Mouse (Mus musculus) adrenal gland, postnatal 4 days (tissue): ENCODE data around the gene Rilpl1. TPM values are rescaled to one million over a fixed set of nuclear protein-coding genes. Genes with fewer than 3 reads are reported as not detected.
"Not testable (repeated sequence)": the region's sequence is repeated elsewhere in the genome, so short reads cannot be mapped to it uniquely, and the experiment has no call there.

Experiments used
- DNase-seq, 2 experiments: peaks; one replicate each; pipeline ENCODE4 v3.0.0; 2021 to 2022; ENCODE audit warnings: low spot score in 2 of 2, mixed read lengths in 2 of 2
- total RNA-seq, 2 experiments: library from RNA; stranded (reverse); gene quantifications; 2 replicates each; pipeline ENCODE4 v1.2.3; 2021

Gene Rilpl1
- total RNA-seq, 2 experiments from 2014 or later, result 23.0 TPM

GRCm38 (mm10) chr5:124531583-124531930 lies 366 bp upstream of the Rilpl1 start:
- no peak for DNase-seq

GRCm38 (mm10) chr5:124529697-124530096 lies 1.5 kb downstream of the Rilpl1 start:
- no peak for DNase-seq

- no peak for DNase-seq
Observed at GRCm38 (mm10) chr5:124529191-124529651, 2.0 kb downstream of the Rilpl1 start.

- no peak for DNase-seq
Observed at GRCm38 (mm10) chr5:124528791-124529190, 2.4 kb downstream of the Rilpl1 start.

GRCm38 (mm10) chr5:124528351-124528750 lies 2.8 kb downstream of the Rilpl1 start:
- no peak for DNase-seq

GRCm38 (mm10) chr5:124524943-124525342 lies 6.2 kb downstream of the Rilpl1 start:
- no peak for DNase-seq

- no peak for DNase-seq
Observed at GRCm38 (mm10) chr5:124523032-124523431, 8.2 kb downstream of the Rilpl1 start.

- DNase-seq, result no peak
Observed at GRCm38 (mm10) chr5:124521588-124521987, 9.6 kb downstream of the Rilpl1 start.

- no peak for DNase-seq
Observed at GRCm38 (mm10) chr5:124518648-124519047, 12.5 kb downstream of the Rilpl1 start.

GRCm38 (mm10) chr5:124515789-124516188 lies 15.4 kb downstream of the Rilpl1 start:
- DNase-seq, result no peak

GRCm38 (mm10) chr5:124510536-124511050 lies 20.6 kb downstream of the Rilpl1 start:
- DNase-seq, result no peak

GRCm38 (mm10) chr5:124509742-124510237 lies 21.4 kb downstream of the Rilpl1 start:
- DNase-seq, result no peak

GRCm38 (mm10) chr5:124509200-124509599 lies 22.0 kb downstream of the Rilpl1 start:
- no peak for DNase-seq

- DNase-seq, result no peak
Observed at GRCm38 (mm10) chr5:124506731-124507359, 24.3 kb downstream of the Rilpl1 start.

GRCm38 (mm10) chr5:124505235-124505634 lies 26.0 kb downstream of the Rilpl1 start:
- DNase-seq, result no peak

- DNase-seq, result no peak
Observed at GRCm38 (mm10) chr5:124503742-124504141, 27.4 kb downstream of the Rilpl1 start.

- no peak for DNase-seq
Observed at GRCm38 (mm10) chr5:124501541-124501940, 29.6 kb downstream of the Rilpl1 start.

- DNase-seq, result no peak
Observed at GRCm38 (mm10) chr5:124500573-124500972, 30.6 kb downstream of the Rilpl1 start.

GRCm38 (mm10) chr5:124500037-124500436 lies 31.2 kb downstream of the Rilpl1 start:
- DNase-seq, result not testable (repeated sequence)

- no peak for DNase-seq
Observed at GRCm38 (mm10) chr5:124499001-124499400, 32.2 kb downstream of the Rilpl1 start.

GRCm38 (mm10) chr5:124498221-124498876 lies 32.8 kb downstream of the Rilpl1 start:
- peak in 1 of 2 experiments; percentile 29 for DNase-seq
